Mouse (Mus musculus) kidney, adult 2 months (tissue): ENCODE measurements around the gene Cracr2a.

Experiments
- CTCF ChIP-seq: fragments of 200-500 bp; conservative IDR thresholded peaks from 2 replicates; pipeline ENCODE4 v1.5.1; 2011; ENCODE audit warnings: low read depth, mild to moderate bottlenecking, control low read depth, low read length, moderate library complexity, mixed read lengths; ENCODE audit not compliant: insufficient read depth, insufficient read length
- POLR2A ChIP-seq: fragments of 200-500 bp; IDR thresholded peaks from one replicate; pipeline ENCODE4 v1.6.1; 2011; ENCODE audit warnings: low read depth, low read length, control low read depth

DNA sequence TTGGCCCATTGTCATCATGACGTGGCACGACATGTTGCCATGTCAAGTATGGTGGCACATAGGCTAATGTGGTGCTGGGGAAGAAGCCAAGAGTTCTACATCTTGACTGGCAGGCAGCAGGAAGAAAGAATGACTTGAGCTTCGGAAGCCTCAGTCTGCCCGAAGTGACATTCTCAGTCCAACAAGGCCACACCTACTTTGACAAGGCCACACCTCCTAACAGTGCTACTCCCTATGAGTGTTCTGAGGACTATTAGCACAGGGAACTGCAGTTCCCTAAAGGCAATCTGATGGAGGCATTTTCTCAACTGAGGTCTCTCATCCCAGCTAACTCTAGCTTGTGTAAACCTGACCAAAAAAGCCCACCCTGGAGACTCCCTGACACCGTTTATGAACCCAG is 21.5 kb upstream of the Cracr2a start:
- TF ChIP-seq CTCF (no peak), POLR2A (no peak)
